In the genomic region with DNA sequence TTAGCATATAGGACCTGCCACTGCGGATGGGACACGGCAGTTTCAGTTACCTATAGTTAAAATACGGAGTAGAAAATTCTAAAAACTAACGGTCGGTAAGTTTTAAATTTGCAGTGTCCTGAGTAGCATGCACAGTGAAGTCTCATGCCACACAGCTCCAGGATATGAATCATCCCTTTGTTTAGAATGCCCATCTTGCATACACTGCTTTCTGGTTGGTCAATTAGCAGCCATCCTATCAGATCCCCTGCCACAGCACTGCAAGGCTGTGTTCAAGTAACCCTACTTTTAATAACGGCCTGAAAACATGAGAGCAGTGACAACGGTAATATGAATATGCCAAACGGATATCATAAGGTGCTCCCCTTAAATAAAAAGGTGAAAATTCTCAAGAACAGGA, we compare ENCODE assay signal across 23 mouse cellular contexts.
DNase-seq lines count a peak whose midpoint lies in the region; ATAC-seq and TF ChIP-seq lines count a peak whose summit lies in the region.
"Had no signal": no experiment of that assay in that cellular context is flagged by ENCODE, and none has a peak within 500 bp of the region (broad histone marks: within the 10 kb centered on the region; RNA-seq: fewer than 3 reads in every experiment).

No protein-coding gene starts in this region.

- H3K9me3 ChIP-seq in midbrain, embryonic 11.5 days (ENCODE audit: control insufficient read depth, low read length): no peaks in the 10 kb centered on the region
- H3K9me3 ChIP-seq in midbrain, embryonic 10.5 days (replicated peaks): no peaks in the 10 kb centered on the region
- H3K9me3 ChIP-seq in liver, postnatal 0 days (ENCODE audit: low read length): no peaks in the 10 kb centered on the region
- H3K9me3 ChIP-seq: heart, embryonic 13.5 days had no signal

- no peak for TF ChIP-seq CTCF in liver, postnatal 0 days (IDR thresholded peaks at IDR 0.05; ENCODE audit: low read depth)

- intact Hi-C loops in gastrocnemius, postnatal 36 days (cut with DNase I): no loop called here

- H3K36me3 ChIP-seq in midbrain, embryonic 11.5 days (ENCODE audit: control insufficient read depth, insufficient read depth, low read length): no peaks in the 10 kb centered on the region
- H3K36me3 ChIP-seq in midbrain, embryonic 10.5 days: no peaks in the 10 kb centered on the region
- H3K36me3 ChIP-seq in macrophage (ENCODE audit: inconsistent target): peaks cover 3% of the 10 kb centered on the region; the same call in 1 of the 2 replicates
- H3K36me3 ChIP-seq in liver, postnatal 0 days (replicated peaks; ENCODE audit: insufficient read depth, low read length): no peaks in the 10 kb centered on the region; the same call in 1 of the 2 replicates
- H3K36me3 ChIP-seq: heart, embryonic 13.5 days had no signal

- peak; percentile 33 for DNase-seq in midbrain, embryonic 11.5 days (ENCODE audit: low spot score, missing footprints)
- DNase-seq in midbrain, embryonic 10.5 days (ENCODE audit: low spot score): no peak
- peak; percentile 86 for DNase-seq in 416B (ENCODE audit: low read depth)
- DNase-seq in liver, postnatal 0 days: no peak
- DNase-seq in gastrocnemius, postnatal 36 days: no peak
- DNase-seq: adrenal gland, adult 8-10 months; adrenal gland, postnatal 25 days; cerebellum, adult 18-20 months; cerebellum, adult 9-10 months; cerebellum, postnatal 14 days; forebrain, postnatal 0 days; gastrocnemius, adult 2 months; gastrocnemius, postnatal 14 days; heart, adult 2 months; heart, postnatal 14 days; heart, postnatal 4 days had no signal

- H3K27ac ChIP-seq in midbrain, embryonic 11.5 days (ENCODE audit: low read depth, low read length): no peak overlapping the region
- no peak overlapping the region for H3K27ac ChIP-seq in midbrain, embryonic 10.5 days (replicated peaks)
- peak overlapping the region; percentile 24 for H3K27ac ChIP-seq in macrophage
- no peak overlapping the region for H3K27ac ChIP-seq in liver, postnatal 0 days (ENCODE audit: low read depth)
- H3K27ac ChIP-seq: gastrocnemius, adult 2 months; heart, adult 2 months; heart, embryonic 13.5 days; hindbrain, embryonic 14.5 days; hindbrain, postnatal 0 days had no signal

- no peaks in the 10 kb centered on the region for H3K27me3 ChIP-seq in midbrain, embryonic 11.5 days (ENCODE audit: control insufficient read depth, insufficient read depth, low read length)
- peaks cover 13% of the 10 kb centered on the region; the same call in 1 of the 2 replicates for H3K27me3 ChIP-seq in midbrain, embryonic 10.5 days (ENCODE audit: low read depth, poor library complexity, severe bottlenecking)
- H3K27me3 ChIP-seq in liver, postnatal 0 days (ENCODE audit: insufficient read depth, low read length): no peaks in the 10 kb centered on the region
- H3K27me3 ChIP-seq: heart, embryonic 13.5 days had no signal

- no peak overlapping the region for H3K4me3 ChIP-seq in midbrain, embryonic 11.5 days (ENCODE audit: low read depth, low read length)
- no peak overlapping the region for H3K4me3 ChIP-seq in midbrain, embryonic 10.5 days
- H3K4me3 ChIP-seq in macrophage (ENCODE audit: inconsistent target): no peak overlapping the region
- H3K4me3 ChIP-seq in liver, postnatal 0 days (ENCODE audit: low read depth, low read length): no peak overlapping the region
- H3K4me3 ChIP-seq: gastrocnemius, adult 2 months; heart, adult 2 months; heart, embryonic 13.5 days had no signal

- 91% methylated on average over 8 of the region's 8 CpGs for WGBS in midbrain, embryonic 11.5 days
- 93% methylated on average over 8 of the region's 8 CpGs for WGBS in midbrain, embryonic 10.5 days
- 91% methylated on average over 8 of the region's 8 CpGs for WGBS in macrophage (ENCODE audit: missing documents)
- 90% methylated on average over 8 of the region's 8 CpGs for WGBS in liver, postnatal 0 days (ENCODE audit: insufficient replicate concordance)

- peaks cover 23% of the 10 kb centered on the region for H3K79me2 ChIP-seq in macrophage (ENCODE audit: inconsistent target)

- no peak for TF ChIP-seq EP300 in liver, postnatal 0 days (IDR thresholded peaks at IDR 0.05; ENCODE audit: low read depth)

- no peak overlapping the region for H3K4me2 ChIP-seq in midbrain, embryonic 11.5 days
- no peak overlapping the region for H3K4me2 ChIP-seq in liver, postnatal 0 days (ENCODE audit: low read depth, low read length)
- H3K4me2 ChIP-seq: heart, embryonic 13.5 days; hindbrain, embryonic 14.5 days had no signal

- H3K9ac ChIP-seq in midbrain, embryonic 11.5 days (ENCODE audit: low read length): no peak overlapping the region
- no peak overlapping the region for H3K9ac ChIP-seq in liver, postnatal 0 days (replicated peaks)
- H3K9ac ChIP-seq: forebrain, postnatal 0 days; heart, embryonic 13.5 days; hindbrain, embryonic 14.5 days had no signal

- ATAC-seq in midbrain, embryonic 11.5 days (ENCODE audit: low FRiP score): no peak
- ATAC-seq in liver, postnatal 0 days: no peak
- ATAC-seq: activated CD4-positive, CD25-positive, alpha-beta regulatory T cell, adult 4 months; forebrain, embryonic 14.5 days; forebrain, postnatal 0 days; hindbrain, postnatal 0 days; intestine, postnatal 0 days had no signal

- peaks cover 6% of the 10 kb centered on the region; the same call in 1 of the 2 replicates for H3K4me1 ChIP-seq in midbrain, embryonic 11.5 days (ENCODE audit: control insufficient read depth, insufficient read depth, low read length)
- H3K4me1 ChIP-seq in midbrain, embryonic 10.5 days: peaks cover 23% of the 10 kb centered on the region
- peaks cover 4% of the 10 kb centered on the region; the same call in 1 of the 2 replicates for H3K4me1 ChIP-seq in liver, postnatal 0 days (ENCODE audit: insufficient read depth)

Comparison
In these comparisons a context has a peak if more than half of its experiments do, and no peak if none do; other contexts are left out.
1. DNase-seq: peak in midbrain, embryonic 11.5 days (single experiment) and 416B (single experiment); none in midbrain, embryonic 10.5 days (single experiment), liver, postnatal 0 days (single experiment) and gastrocnemius, postnatal 36 days (0 of 2).